Mouse (Mus musculus): ENCODE measurements around the gene Pus7l. TPM values are rescaled to one million over a fixed set of nuclear protein-coding genes. Genes with fewer than 3 reads are reported as not detected.

The Pus7l gene
- total RNA-seq (2023) = 1 to 10 TPM; 9.0 to 9.6 TPM

DNA sequence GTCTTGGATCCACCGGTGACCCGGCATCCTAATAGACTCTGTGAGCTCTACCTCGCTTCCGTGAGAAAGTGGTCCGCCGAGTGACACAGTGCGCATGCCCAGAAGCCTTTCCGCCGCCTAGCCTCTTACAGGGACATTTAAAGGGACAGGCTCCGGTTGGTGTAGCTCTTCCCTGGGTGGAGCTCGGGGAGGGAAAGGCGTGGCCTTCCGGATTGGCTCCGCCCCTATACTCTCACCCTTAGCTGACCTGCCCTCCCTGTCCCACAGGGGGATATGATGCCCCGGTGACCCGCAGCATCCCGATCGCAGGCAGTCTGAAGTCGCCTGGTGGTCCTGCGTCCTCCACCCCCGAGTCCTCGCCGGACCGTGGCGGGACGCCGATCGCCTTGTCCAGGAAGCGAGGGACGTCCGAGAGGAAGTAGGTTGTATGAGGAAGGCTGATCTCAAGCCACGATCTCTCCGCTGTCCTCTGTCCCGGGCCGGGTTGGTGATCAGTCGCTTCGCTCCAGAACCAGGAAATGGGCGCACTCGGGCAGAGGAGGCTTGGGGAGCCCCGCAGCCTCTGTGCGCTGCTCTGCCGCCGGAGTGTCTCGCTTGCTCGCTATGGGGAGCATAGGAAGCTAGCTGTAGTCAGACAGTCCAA lies at the start of gene Pus7l, which contains the start of gene Irak4:
Gene Pus7l, minus strand, starts transcription at position 139 of the 643 bp plus-strand sequence.
Gene Irak4, plus strand, starts transcription at position 235 of the 643 bp plus-strand sequence.

GRCm38 (mm10) chr15:94589219-94590075 lies 46.1 kb upstream of the Pus7l start, which contains the start of gene Twf1:
Twf1 (minus strand) TSS chr15:94589889.

Other genes with a start within 250 kb of the Pus7l start
- not detected for gene Adamts20, start 78.1 kb downstream of the Pus7l start, total RNA-seq (2023)
- 10 to 100 TPM; 28.2 to 29.4 TPM for gene Irak4, start 96 bp upstream of the Pus7l start, total RNA-seq (2023)
- 10 to 100 TPM; 42.2 to 52.6 TPM for gene Twf1, start 46.3 kb upstream of the Pus7l start, total RNA-seq (2023)
- not detected for gene Tmem117, start 85.7 kb upstream of the Pus7l start, total RNA-seq (2023)

All from B cell, adult 67 days (primary cell).